Mouse (Mus musculus) kidney, embryonic 14.5 days (tissue): ENCODE measurements around the gene AC109138.7. TPM values are rescaled to one million over a fixed set of nuclear protein-coding genes. Genes with fewer than 3 reads are reported as not detected.

Experiments
- microRNA-seq: library from miRNA; unstranded; fragments of <30 nt; microRNA quantifications from one replicate; pipeline ENCODE4, GENCODE M21; 2016
- polyA plus RNA-seq: library from polyadenylated mRNA; unstranded; fragments of >200 nt; fragmentation: Nextera tagmentation; extraction: Ambion mirVana; gene quantifications from 2 replicates; pipeline ENCODE4 v1.2.1, GENCODE M21; 2014

The AC109138.7 gene
- polyA plus RNA-seq, 1 experiment from 2014 or later: not detected

Small RNAs within 50 kb of the gene (microRNA-seq; reads per million reads assigned to microRNA genes)
- gene Gm26115: not detected
- not detected for gene Mir6985

Other genes with a start within 250 kb of the AC109138.7 start
- 1.3 and 1.6 TPM in 2 replicates for gene Aldh3b2, start 242.0 kb upstream of the AC109138.7 start, polyA plus RNA-seq
- 22.4 and 26.3 TPM in 2 replicates for gene Acy3, start 227.8 kb upstream of the AC109138.7 start, polyA plus RNA-seq
- 0.74 and 1.1 TPM in 2 replicates for gene Tbx10, start 221.6 kb upstream of the AC109138.7 start, polyA plus RNA-seq
- gene Nudt8, start 213.8 kb upstream of the AC109138.7 start, polyA plus RNA-seq: 37.6 and 38.5 TPM in 2 replicates
- gene Gm49405, start 213.7 kb upstream of the AC109138.7 start, polyA plus RNA-seq: 2.5 and 2.7 TPM in 2 replicates
- gene Doc2g, start 211.0 kb upstream of the AC109138.7 start, polyA plus RNA-seq: 4.5 and 5.8 TPM in 2 replicates
- gene Ndufv1, start 201.6 kb upstream of the AC109138.7 start, polyA plus RNA-seq: 214 and 223 TPM in 2 replicates
- 518 and 527 TPM in 2 replicates for gene Gstp1, start 176.4 kb upstream of the AC109138.7 start, polyA plus RNA-seq
- gene Gstp2, start 168.3 kb upstream of the AC109138.7 start, polyA plus RNA-seq: 1.4 and 5.3 TPM in 2 replicates
- 0.34 TPM in 1 of 2 replicates, not detected in the other for gene Gstp3, start 154.8 kb upstream of the AC109138.7 start, polyA plus RNA-seq
- not detected in 2 replicates for gene Cabp2, start 132.8 kb upstream of the AC109138.7 start, polyA plus RNA-seq
- gene Cdk2ap2, start 117.2 kb upstream of the AC109138.7 start, polyA plus RNA-seq: 116 and 121 TPM in 2 replicates
- gene Pitpnm1, start 114.4 kb upstream of the AC109138.7 start, polyA plus RNA-seq: 14.0 and 15.8 TPM in 2 replicates
- gene Aip, start 88.5 kb upstream of the AC109138.7 start, polyA plus RNA-seq: 92.0 and 97.5 TPM in 2 replicates
- not detected in 2 replicates for gene Gpr152, start 74.6 kb upstream of the AC109138.7 start, polyA plus RNA-seq
- 0.06 and 0.09 TPM in 2 replicates for gene Cabp4, start 70.3 kb upstream of the AC109138.7 start, polyA plus RNA-seq
- gene Coro1b, start 65.7 kb upstream of the AC109138.7 start, polyA plus RNA-seq: 132 and 156 TPM in 2 replicates
- 0.57 and 0.80 TPM in 2 replicates for gene Ptprcap, start 60.8 kb upstream of the AC109138.7 start, polyA plus RNA-seq
- gene Rps6kb2, start 51.0 kb upstream of the AC109138.7 start, polyA plus RNA-seq: 33.4 and 42.0 TPM in 2 replicates
- gene Carns1, start 38.9 kb upstream of the AC109138.7 start, polyA plus RNA-seq: 1.7 and 1.9 TPM in 2 replicates
- gene Tbc1d10c, start 23.1 kb upstream of the AC109138.7 start, polyA plus RNA-seq: 2.7 and 3.2 TPM in 2 replicates
- 987 and 1,041 TPM in 2 replicates for gene Ppp1ca, start 22.3 kb upstream of the AC109138.7 start, polyA plus RNA-seq
- 34.7 and 39.5 TPM in 2 replicates for gene Rad9a, start 12.7 kb upstream of the AC109138.7 start, polyA plus RNA-seq
- gene Clcf1, start 119 bp upstream of the AC109138.7 start, polyA plus RNA-seq: 5.7 and 5.9 TPM in 2 replicates
- 26.4 and 28.2 TPM in 2 replicates for gene Pold4, start 17.5 kb downstream of the AC109138.7 start, polyA plus RNA-seq
- 10.7 and 13.0 TPM in 2 replicates for gene Ssh3, start 54.8 kb downstream of the AC109138.7 start, polyA plus RNA-seq
- 5.2 and 8.3 TPM in 2 replicates for gene Ankrd13d, start 68.8 kb downstream of the AC109138.7 start, polyA plus RNA-seq
- 17.7 and 17.8 TPM in 2 replicates for gene Grk2, start 91.9 kb downstream of the AC109138.7 start, polyA plus RNA-seq
- gene Kdm2a, start 183.9 kb downstream of the AC109138.7 start, polyA plus RNA-seq: 43.4 and 69.6 TPM in 2 replicates
- 40.7 and 43.4 TPM in 2 replicates for gene Rhod, start 225.1 kb downstream of the AC109138.7 start, polyA plus RNA-seq